Mouse (Mus musculus) gastrocnemius, adult 8-10 months (tissue): Measurements from ENCODE around the gene Adh7. TPM values are rescaled to one million over a fixed set of nuclear protein-coding genes. Genes with fewer than 3 reads are reported as not detected.

ENCODE experiments used
- DNase-seq, 2 experiments: peaks; one replicate each; pipeline ENCODE4 v3.0.0; 2022; ENCODE audit warnings: low spot score in 2 of 2
- total RNA-seq, 4 experiments: library from RNA; stranded (reverse); gene quantifications; 2 replicates each; pipeline ENCODE4 v1.2.4; 2022

Gene Adh7
- total RNA-seq, result under 1 TPM; 0.12 to 0.88 (median 0.37) TPM

- no peak for DNase-seq
Measured at GRCm38 (mm10) chr3:138217631-138218264, at the start of gene Adh7. TSS of gene Adh7 (plus strand) at chr3:138217760.

GRCm38 (mm10) chr3:138173291-138173690, 44.3 kb upstream of the Adh7 start:
- DNase-seq, result no peak

GRCm38 (mm10) chr3:138175551-138175950, 42.0 kb upstream of the Adh7 start:
- no peak for DNase-seq

DNA sequence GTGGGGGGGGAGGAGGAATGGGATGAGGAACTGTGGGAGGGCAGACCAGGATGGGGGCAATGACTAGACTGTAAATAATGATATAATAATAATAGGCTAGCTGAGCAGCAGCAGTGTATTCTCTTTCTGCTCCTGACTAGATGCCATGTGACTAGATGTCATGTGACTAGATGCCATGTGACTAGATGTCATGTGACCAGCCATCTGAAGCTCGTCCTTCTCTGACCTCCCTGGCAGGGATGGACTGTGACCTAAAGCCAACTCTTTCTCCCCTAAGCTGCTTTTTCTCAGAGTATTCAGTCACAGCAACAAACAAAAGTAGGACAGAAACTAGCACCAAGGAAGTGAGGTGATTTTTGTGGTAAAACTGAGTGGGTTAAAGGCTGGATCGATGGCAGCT, 35.5 kb upstream of the Adh7 start:
- DNase-seq, result no peak

GRCm38 (mm10) chr3:138183371-138183770, 34.2 kb upstream of the Adh7 start:
- no peak for DNase-seq

- DNase-seq, result no peak
Measured at GRCm38 (mm10) chr3:138185290-138185689, 32.3 kb upstream of the Adh7 start.

GRCm38 (mm10) chr3:138185995-138186930, 31.3 kb upstream of the Adh7 start:
- no peak for DNase-seq

- no peak for DNase-seq
Measured at GRCm38 (mm10) chr3:138192260-138192659, 25.3 kb upstream of the Adh7 start.

DNA sequence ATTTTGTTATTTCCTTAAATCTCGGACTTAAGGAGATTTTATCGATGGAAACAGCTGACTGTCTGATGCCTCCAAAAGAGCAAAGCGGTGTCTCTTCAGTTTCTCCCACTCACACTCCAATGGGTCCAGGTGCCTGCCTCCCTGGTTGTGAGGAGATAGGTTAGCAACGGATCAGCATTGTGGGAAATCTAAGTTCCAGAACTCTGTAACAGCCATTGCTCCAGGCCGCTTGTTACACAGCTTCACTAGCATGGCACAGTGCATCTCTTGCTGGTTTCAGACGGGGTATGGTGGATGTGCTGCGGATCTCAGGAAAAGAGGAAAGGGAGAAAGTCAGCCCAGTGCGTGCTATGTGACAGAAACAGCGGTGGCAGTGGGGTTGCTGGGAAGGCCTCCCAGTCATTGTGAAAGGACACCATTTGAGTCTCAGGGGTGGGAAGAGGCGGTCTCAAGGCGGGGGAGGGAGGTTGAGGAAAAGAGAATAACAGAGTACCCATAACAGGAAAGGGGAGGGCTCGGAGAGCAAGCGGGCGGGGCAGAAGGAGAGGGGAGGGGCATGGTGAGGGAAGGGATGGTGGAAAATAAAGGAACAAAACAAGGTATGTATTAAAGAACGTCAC, 23.8 kb upstream of the Adh7 start, which contains the start of gene 4930579F01Rik:
TSS of gene 4930579F01Rik (minus strand) at position 143 of the 620 bp plus-strand sequence.
- DNase-seq, result no peak

GRCm38 (mm10) chr3:138197093-138197492, 20.5 kb upstream of the Adh7 start:
- DNase-seq, result peak in 1 of 2 experiments; percentile 10

- DNase-seq, result no peak
Measured at GRCm38 (mm10) chr3:138197556-138197955, 20.0 kb upstream of the Adh7 start.

DNA sequence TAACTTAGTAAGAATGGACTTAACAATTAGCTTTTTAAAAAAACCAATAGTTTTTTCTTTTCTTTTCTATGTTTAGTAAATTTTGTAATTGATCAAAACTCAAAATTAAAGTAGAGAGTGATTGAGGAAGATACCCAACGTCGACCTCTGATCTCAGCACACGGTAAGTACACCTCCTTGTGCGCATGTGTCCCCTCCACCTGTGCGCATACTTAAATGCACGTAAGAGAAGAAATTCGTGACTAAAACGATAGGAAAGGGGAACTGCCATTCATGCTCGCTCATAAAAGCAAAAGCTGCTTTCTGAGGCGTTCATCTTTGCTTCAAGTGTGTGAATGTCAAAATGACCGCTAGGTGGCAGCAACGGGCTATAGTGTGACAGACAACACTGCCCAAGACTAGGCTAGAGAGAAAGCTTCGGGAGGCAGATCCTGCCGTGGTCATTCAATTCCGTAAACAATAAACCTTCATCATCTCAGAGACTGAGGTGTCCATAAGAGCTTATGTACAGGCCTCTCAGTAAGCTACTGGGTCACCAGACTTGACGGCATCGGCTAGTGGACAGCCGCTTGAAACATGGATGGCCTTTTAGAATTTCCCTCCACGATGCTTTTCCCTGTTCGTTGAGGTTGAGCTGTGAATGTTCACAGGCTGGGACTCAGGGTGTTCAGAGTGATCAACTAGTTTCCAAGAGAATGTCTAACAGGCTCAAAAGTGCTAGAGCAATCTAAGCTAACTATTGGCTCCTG, 19.4 kb upstream of the Adh7 start:
- DNase-seq, result peak; percentile 74 to 77

DNA sequence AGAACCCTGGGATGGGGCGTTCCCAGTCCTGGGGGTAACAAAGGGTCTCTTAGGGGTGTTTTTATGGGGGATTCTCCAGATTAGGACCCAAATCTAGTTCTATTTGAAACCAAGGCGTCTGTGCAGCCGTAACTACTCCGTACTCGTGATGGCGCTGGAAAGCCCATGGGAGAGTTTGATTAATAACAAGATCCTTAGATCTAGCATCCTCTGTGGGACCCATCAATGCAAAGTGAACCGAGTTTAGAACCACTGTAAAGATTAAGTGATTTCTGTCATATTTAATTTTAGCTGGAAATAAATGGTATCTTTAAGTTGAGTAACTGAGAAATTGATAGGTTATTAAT, 18.9 kb upstream of the Adh7 start:
- no peak for DNase-seq

DNA sequence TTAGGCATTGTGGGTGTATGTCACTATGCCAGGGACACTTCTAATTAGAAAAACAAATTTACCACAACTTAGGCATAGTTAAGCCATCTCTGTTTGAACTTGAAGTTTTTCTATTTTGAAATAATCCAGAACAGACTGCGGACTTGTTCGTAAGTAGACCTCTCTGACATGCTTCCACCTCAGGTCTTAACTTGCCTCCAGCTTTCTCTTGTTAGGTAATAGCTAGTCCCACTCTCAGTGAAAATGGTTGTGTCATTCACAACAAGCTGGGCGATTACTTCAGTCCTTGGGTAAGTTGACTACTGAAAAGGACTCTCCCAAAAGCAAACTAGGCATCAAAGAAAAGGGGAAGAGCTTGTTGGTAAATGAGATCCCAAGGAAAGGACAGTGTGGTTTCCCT, 8.7 kb upstream of the Adh7 start:
- no peak for DNase-seq

DNA sequence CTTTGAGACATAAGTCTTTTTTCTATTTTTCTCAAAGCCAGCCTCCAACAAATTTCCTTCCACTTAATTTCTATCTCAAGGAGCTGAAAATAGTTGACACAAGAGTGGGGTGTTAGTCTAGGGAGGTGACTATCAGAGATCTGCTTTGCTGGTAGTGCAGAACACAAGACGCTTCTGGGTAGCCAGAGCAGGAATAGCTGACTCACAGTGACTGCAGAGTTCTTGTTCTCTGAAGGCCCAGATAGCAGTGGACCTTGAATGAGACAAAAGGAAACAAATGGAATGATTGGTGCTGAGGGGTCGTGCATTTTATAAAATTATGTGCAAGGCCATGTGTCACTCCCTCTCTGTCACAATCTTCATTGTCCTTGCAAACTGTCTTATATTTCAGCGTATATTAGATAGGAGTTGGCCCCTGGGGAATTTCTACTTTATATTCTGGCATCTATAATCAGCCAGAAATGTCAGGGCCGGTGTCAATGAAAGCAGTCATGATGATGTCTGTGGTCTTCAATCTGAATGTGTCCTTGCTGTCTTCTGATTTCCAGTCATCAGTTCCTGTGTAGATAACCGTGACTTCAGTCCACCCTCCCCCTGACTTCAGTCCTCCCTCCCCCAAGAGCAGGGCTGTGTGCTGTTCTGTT, 7.0 kb upstream of the Adh7 start:
- DNase-seq, result no peak

GRCm38 (mm10) chr3:138212431-138212951, 5.1 kb upstream of the Adh7 start:
- DNase-seq, result no peak

GRCm38 (mm10) chr3:138215395-138215989, 2.1 kb upstream of the Adh7 start:
- DNase-seq, result no peak

GRCm38 (mm10) chr3:138216091-138216490, 1.5 kb upstream of the Adh7 start:
- no peak for DNase-seq

GRCm38 (mm10) chr3:138221116-138221515, 3.6 kb downstream of the Adh7 start:
- no peak for DNase-seq

- no peak for DNase-seq
Measured at GRCm38 (mm10) chr3:138222511-138222910, 5.0 kb downstream of the Adh7 start.
